Mouse (Mus musculus) ZHBTc4 (cell line): Measurements from ENCODE around the gene Magi3.

Experiments
- DNase-seq: peaks from one replicate; pipeline ENCODE4 v3.0.0-alpha.2; 2011; ENCODE audit warnings: low read depth, low spot score

The Magi3 gene

DNA sequence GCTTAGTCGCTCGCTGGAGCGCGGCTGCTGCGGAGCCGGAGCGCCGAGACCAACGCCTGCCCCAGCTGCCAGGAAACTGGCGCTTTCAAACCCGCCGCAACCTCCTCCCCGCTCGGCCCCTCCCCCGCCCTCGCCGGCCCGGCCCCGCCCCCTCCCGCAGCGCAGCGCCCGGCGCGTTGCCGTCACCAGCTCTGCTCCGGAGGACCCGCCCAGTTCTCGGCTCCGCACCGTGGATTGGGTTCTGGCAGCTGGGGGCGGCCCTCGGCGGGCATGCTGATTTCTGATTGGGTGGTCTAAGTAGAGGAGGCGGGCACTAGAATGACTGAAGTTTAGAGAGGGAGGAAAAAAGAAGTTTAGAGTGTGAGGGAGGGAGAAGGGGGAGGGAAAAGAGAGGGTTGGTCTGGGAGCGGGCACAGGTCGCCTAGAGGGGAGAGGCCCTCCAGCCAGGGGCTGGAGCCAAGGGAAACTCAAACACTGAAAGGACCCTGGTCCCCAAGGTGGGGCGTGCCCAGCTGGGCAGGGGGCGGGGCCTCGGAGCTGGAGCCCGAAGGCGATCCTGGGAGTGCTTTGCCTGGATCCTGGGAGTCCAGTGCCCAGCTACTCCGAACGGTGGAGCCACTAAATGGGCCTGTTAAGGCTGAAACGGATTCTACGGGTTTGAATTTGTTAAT is at the start of gene Magi3:
TSS of gene Magi3 (minus strand) at position 80 of the 671 bp plus-strand sequence.
- DNase-seq, result peak; percentile 99

DNA sequence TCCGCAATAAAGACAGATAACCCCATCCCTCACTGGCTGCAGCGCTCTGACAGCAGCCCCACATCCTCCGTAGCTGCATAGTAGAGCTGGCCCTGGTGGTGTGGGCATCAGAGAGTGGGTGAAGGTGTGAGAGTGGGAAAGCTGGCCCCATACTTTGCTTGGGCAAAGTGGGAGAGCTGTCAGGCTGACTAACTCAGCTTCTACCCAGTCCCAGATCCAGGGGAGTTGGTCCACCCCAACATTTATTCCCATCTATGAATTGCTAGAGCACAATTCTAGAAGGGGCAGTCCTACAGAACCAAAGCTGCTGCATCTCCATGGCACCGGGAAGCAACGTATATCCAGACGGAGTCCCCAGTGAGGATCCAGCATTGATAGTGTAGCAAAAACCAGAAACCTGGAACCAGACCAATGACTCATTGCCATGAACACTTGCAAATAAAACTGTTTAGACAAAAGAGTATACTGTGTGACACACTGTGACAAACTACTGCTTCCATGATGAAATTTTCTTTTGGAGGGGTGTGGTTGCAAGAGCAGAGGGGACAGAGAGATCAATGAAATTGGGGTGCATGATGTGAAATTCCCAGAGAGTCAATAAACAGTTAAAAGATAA is 44.5 kb upstream of the Magi3 start:
- DNase-seq, result no peak

DNA sequence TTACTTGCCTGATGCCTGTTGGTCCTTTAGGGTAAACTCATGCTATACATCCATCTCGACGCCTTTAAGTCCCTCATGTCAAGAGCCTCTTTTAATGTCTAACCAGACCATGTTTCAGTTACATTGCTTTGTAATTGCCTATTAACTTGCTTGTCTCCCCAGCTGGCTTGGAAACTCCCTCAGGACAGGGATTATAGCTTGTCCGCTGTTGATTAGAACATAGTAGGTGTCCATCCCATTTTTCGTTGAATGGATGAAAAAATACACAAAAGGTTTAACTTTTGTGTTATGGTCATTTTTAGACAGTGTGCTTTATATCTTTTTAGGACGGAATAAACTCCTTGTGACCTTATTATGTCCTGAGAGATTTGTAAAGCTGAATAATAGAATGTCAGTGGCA is 40.0 kb upstream of the Magi3 start:
- DNase-seq, result no peak

DNA sequence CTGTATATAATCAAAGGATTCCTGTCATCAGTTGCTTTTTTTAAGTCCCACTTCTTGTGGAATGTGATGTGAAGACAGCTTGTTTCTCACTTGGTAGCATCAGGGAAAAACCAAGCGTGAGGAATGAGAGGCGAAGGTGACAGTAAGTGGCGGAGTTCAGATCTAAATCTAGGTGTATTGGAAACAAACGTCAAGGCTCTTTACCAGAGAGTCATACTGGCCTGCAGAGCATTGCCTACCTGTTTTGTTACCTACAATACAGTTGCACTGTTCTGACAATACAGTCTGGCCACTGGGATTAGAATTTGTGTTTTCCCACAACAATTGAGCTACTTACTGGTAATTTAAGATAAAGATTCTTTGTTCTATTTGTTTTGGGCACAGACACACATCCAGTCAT is 39.0 kb upstream of the Magi3 start:
- DNase-seq, result no peak

DNA sequence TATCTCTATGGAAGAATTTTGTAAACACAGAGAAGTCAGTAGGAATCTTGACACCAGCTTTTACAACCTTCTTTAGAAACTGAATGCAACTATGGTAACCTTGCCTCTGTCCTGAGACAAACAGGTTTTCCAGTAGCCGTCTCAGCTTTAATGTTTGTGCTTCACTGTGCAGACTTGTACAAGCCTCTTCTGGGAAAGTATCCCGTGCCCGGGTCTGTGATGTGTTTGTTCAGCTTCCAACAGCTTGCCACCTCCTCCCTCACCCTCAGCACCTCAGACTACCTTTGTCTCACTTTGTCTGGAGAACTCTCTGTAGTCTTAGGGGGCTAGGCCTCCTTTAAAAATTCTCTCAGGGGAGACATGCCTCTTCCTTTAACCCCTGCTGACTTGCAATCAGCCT is 36.9 kb upstream of the Magi3 start:
- no peak for DNase-seq

DNA sequence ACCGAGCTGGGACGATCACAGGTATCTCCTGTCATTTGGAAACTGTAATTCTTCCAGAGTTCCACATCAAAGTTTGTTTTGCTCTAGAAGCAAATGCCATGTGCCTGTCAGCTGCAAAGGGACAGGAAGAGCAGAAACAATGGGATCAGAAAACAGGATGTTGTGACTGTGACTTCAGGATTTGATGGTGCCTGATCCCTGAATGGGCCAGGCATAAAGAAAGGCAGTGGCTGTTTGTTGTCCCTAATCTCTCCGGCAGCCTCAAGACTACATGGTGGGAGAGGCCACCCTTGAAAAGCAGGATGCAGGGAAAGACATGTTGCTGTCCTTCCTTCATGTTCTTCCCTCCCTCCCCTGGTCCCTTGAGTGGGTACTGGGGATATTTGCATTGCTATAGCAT is 33.6 kb upstream of the Magi3 start:
- no peak for DNase-seq

DNA sequence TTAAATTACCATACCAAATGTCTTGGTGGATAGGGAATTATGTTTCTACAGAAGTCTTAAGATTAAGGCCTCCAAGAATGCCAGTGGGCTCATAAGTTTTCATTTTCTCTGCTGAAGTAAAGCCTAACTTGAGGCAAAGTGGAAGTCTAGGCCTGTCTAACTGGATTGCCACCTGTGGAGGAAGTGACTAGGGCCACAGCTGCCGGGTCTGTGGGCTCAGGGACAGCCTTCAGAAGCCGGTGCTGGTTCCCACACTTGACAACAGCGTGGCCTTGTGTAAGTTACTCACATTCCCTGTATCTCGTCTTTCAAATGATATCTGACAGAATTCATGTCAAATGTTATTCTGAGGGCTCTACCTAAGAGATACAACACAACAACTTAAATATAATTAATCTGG is 27.7 kb upstream of the Magi3 start:
- DNase-seq, result no peak

DNA sequence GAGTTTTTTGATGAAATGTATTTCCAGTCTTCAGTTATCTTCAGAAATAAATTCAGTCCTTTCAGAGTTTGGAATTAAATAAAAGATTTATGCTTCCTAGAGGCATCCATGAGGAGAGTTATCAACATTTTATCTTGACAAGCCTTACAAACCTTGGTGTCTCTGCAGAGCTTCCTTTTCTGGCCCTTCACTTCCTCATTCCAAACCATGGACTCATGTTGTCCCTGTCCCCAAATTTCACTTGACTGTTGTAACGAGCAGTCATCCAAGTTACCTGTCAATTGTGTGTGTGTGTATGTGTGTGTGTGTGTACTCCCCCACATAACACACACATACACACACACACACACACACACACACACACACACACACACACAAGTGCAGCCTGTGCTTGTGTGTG is 26.9 kb upstream of the Magi3 start:
- DNase-seq, result no peak

DNA sequence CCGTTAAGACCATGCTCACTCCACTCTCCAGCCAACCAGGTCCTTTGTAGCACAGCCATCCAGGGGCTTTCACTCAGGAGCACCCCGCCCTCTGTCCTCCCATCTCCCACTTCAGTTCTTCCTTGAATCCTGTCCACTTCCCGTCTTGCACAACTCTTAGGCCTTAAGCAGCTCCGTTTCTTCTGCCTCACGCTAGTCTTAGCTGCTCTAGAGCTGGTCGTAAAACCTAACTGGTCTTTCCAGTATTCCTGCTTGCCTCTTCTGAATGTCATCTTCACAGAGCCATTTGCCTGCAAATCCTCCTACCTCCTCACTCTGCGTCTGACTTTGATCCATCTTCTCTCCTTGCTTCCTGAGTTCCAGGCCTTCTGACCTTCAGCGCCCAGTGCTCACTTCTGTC is 24.2 kb upstream of the Magi3 start:
- peak; percentile 18 for DNase-seq

DNA sequence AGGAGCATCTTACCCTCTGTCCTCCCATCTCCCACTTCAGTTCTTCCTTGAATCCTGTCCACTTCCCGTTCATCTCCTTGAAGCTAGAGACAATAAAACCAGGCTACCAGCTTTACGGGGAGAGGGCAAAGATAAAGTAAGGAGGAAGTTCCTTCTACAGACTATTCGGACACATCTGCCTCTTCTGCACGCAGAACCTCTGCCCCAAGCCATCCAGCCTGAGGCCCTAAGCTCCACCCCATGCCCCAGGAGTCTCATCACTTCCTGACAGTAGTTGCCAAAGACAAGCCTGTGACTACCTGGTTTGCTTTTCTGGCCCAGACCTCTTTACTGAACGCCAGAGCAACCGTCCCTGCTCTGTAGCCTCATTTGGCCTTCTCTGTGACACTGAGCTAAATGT is 23.8 kb upstream of the Magi3 start:
- no peak for DNase-seq

DNA sequence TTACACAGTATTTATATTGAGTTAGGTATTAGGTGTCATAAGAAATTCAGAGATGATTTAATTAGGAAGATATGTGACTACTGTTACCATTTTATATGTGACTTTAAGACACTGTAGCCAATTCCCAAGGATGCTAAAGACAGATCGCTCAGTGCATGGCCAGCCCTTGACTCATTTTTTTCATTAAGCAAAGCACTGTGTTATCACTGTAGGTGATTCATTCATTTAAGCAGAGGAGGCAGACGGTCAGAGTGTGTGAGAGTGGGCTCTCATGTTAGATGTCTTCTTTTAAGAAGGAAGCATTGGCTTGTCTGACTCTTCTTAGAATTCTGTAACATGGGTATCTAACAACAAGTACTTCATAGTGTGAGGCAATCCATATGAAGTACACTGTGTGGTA is 19.6 kb upstream of the Magi3 start:
- DNase-seq, result no peak

DNA sequence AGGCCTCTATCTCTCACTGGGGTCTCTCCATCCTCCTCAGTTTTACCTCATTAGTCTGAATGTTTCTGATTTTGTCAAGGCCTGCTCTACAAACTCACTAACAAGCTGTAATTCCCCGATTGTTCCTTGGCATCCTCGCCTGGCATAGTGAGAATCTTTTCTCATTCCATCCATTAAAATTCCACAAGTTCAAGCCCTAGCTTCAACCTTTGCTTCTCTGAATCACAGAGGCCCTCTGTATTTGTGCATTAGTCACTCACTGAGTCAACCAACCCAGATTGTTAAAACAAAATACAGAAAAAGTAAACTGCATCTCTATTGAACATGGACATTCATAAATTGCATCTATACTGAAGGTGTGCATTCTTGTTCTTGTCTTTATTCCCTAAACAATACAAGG is 19.2 kb upstream of the Magi3 start:
- DNase-seq, result no peak

DNA sequence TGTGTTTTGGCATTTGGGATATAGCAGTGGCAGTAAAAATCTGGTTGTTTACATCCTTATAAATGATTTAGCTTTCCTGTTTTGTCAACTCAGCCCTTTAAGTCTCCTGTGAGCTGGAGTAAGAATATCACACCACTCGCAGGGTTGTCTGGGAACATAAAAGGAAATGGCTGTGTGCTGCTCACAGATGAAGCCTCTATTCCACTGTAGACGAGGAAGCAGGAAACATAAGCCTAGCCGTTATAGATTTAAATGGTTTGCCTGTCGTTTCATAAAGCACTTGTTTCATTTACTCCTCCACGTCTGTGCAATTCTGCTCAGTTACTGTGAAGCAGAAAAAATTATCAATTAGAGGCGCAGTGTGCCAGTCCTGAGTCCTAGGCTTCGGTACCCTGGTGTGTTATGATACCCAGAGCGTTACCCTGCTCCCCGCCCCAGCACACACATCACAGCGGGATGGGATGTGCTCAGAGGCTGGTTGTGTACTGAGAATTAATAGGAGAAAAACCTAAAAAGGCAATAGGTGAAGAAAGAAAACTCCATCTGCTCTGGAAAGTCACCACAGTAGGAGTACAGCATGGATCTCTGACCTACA is 17.8 kb upstream of the Magi3 start:
- DNase-seq, result no peak

DNA sequence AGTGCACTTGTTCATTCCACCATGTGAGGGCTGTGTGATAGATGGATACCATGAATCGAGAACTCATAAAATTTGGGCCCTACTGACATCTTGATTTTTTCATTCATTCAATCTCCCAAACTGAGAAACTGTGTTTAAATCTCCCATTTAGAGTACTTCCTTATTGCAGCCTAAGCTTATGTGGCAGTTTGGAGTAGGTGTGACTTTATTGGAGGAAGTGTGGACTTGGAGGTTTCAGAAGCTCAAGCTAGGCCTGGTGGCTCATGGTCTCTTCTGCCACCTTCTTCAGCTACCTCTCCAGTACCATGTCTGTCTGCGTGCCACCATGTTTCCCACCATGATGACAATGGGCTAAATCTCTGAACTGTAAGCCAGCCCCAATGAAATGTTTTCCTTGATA is 15.9 kb upstream of the Magi3 start:
- no peak for DNase-seq

DNA sequence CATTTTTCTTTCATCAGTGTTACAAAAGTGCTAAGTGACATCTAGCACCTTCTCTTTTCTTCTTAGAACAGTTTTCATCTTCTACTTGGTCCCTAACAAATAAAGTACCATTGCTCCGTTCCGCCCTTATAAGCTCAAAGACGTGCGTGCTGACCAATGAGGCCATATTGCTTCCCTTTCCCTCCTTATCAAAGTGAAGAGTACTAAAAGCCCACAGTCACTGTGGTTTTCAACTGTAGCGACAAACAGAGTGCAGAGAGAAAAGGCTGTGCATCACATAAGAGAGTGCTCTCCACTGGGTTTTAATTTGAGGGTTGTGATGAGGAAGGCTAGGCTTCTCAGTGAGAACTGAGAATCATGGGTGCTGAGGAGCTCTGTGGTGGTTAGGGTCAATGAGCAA is 14.9 kb upstream of the Magi3 start:
- DNase-seq, result no peak

DNA sequence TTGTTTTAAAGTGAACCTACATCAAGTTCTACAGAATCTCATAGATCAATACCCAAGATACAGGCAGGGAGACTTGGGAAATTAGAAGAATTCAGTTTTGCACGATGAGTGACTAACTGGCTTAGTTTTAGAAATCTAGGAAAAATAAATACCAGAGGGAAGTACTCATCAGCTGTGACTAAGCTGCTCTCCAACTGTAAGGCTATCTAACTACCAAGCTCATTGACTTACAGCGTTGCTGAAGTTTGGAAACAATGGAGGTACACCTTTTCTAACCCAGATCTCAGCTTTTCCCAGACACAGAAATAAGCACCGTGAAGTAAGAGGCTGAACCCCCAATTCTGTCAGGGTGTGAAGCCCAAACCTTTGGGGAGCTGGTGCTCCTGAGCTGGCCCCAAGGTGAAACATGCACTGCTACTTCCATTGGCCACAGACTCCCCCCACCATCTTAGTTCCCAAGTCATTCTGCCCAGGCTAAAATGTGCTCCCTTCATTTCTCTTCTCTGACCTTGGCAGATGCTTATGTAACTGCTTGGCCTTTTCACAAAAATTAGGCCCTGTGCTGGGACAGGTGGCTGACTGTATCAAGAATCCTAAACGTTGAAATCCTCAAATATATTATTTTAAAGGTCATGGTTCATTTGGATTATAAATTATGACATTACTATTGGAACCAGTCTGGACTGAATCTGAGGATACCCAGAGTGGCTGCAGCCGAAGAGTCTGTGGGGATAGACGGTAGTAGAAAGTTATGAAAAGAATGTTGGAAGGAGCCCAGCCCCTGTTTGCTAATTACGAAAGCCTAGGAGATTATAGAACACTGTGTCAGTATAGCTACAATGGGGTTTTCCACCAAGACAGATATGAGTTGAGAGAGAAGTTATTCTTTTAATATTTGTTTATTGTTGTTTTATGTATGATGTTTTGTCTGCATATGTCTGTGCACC is 13.5 kb upstream of the Magi3 start:
- no peak for DNase-seq

DNA sequence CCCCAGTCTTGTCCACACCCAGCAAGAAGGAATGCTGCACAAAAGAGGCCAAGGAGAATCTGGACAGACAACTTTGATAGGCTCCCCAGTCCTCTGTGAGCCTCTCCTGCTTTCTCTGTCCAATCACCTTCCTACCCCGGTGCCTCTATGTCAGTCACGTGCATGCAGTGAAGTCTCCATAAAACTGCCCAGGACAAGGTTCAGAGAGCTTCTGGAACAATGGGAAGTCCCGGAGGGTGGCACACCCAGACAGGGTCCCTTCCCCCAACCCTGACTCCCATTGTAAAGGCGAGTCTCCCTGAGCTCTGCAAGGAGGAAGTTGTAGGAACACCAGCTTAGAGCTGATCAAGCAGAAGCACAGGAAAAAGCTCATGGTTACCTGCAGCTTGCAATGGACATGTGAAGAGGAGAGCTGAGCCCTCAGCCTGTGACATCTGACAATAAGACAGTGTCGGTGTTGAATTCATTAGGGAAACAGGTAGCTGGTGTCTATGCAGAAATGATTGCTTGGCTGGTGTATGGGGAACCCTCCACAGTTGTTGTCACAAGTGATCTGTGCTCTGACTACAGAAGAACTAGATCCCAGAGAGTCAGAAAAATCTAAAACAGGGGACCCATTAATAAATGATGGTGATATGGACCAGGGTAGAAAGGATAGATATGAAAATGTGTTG is 7.4 kb upstream of the Magi3 start:
- peak; percentile 98 for DNase-seq

DNA sequence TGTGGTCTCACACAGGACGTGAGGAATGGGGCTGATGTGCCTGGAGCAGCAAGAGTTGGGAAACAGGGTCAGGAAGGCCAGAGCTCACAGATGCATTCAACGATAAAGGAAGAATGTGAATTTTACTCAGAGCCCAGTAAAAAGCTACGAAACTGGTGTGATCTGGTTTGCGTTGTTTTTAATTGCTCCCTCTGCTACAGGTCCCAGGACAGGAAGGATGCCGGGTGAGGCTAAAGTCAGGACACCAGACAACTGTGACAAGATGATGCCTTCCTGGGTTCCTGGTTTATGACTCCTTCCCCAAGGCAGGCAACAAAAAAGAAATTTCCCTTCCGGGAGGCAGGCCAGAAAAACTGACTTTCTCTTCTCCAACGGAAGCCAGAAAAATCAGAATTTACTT is 6.6 kb upstream of the Magi3 start:
- DNase-seq, result peak; percentile 60

DNA sequence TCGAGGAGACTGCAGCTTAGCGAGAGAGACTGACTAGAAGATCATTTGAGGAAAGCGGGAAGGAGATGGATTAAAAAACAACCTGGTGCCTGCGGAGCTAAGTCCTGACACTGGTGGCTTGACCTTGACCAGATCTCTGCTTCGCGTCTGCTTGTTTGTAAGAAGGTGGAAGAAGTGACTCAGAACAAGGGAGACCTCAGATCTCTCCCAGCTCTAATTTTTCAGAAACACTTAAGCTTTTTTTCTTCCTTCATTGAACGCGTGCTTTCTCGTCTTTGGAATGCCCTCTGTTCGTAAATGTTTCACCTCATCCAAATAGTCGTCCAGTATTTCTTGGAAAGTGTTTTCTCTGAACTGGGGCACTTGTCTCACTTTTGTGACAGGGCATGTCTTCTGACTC is 982 bp upstream of the Magi3 start:
- DNase-seq, result peak; percentile 44

DNA sequence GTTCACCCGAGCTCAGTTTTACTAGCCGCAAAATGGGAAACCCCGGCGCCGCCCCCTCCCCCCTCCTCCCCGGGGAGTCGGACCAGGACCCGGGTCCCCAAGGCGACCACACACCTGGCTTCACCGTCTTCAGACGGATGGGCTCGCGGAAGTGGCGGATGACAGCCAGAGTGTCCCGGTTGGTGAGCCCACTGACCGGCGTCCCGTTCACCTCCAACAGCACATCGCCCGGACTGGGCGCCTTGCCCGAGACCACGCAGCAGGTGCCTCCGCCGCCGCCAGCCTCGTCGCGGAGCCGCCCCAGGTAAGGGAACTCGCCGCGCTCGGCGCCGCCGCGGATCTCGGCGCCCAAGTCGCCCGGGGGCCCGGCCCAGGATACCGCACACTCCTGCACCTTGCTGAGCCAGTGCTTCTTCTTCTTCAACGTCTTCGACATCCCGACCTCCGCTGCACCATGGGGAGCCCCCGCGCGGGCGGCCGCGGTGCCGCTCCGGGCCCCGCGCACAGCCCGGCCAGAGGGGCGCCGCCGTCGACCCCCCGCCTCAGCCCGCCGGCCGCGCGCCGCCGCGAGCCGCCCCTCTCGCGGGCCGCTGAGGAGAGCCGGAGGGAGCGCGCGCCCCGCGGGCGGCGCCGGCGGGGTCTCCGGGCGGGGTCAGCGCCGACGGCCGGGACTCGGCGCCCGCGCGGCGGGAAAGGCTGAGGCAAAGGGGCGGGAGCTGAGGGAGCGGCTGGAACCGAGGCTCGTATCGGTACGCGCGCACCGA is 461 bp downstream of the Magi3 start:
- DNase-seq, result peak; percentile 63

DNA sequence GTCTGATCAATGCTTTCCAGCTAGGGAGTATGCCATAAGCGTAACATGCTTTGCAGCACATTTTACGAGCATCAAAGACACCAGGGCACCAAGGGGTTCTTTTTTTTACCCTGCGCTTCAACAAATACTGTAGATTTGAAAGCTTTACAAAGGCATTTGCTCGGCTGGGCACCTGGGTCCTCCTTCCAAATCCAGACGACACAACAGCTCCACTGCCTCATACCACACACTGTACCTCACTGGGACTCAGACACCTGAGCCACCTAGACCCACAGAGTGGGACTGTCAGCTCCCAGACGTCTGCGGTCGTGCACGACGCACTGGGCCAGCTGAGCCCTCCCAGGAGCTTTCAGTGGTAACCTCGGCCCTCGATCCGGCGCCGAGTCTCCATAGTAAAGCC is 1.2 kb downstream of the Magi3 start:
- peak; percentile 50 for DNase-seq
